Mouse (Mus musculus): ENCODE measurements around the gene Ing1.
A peak's percentile ranks its signal among the peaks of the same experiment; 100 is the strongest.

The Ing1 gene

DNA sequence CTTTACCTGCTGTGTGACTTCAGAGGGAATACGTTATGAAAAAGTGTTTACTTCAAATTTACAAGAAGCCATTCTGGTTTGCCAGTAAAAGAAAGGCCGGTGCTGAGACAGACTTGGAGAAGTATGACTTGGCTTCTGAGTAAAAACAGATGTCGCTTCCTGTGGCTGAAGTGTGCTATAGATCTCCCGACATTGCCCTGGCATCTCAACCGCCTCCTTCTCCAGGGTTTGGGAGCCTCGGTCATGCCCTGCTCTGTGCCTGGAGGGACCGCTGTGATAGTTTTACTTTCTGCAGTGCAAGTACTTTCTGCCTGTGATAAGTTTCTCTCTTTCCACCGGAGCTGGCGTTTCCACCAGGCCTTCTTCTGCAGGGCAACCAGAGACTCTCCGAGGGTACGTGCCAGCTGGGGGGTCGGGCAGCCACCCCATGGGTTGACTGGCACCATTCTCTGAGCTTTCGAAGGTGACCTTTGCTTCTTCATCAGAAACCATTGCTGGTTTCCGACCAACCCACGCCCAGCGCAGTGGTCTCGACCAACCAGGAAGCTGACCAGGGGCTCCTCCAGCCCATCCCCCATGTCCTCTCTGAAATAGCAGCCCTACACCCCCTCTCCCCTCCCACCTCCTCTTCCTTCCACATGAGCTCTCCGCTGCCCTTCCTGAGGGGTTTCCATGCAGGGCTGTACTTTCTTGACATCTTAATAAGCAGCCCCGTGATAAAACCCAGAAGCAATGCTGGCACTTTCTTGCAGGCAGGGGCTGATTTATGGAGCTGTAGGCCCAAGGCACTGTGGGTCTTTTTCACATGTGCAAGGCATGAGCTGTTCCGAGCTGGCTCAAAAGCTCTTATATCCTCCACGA is 30.4 kb downstream of the Ing1 start:
- peak in 1 of 2 experiments; percentile 61 for DNase-seq (ENCODE audit: low spot score in 2 of 2)

DNA sequence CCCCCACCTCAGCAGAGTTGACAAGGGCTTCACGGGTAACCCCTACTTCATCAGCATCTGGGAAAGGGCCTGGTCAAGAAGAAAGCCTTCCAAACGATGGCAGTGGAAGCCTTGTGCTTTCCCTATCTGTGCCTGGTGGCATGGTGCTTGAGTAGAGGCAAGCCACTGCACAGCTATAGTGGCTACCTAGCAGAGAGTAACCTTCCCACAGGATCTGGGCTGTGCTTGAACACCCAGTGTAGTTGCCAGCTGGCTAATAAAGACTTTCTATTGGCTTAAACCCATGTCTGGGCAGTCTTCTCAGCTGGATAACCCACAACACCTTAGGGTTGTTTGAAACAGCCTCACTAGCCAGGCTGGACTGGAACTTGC is 31.0 kb downstream of the Ing1 start:
- no peak for DNase-seq (ENCODE audit: low spot score in 2 of 2)

DNA sequence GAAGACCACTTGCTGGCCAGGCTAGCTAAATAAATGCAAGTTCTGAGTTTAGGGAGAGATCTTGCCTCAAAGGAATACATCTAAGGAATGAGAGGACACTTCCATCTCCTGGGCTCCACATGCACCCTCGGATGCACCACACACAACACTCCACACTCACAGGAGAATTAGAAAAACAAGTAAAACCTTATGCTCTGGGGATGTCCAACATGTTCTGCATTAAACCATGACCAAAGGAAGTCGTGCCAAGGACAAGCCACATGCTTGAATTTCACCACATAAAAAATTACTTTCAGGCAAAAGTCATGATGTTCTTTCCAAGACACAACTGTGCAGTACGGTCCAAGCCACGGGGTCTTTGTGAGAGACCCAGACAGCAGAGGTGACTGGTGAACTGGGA is 36.5 kb downstream of the Ing1 start:
- no peak for DNase-seq (ENCODE audit: low spot score in 2 of 2)

DNA sequence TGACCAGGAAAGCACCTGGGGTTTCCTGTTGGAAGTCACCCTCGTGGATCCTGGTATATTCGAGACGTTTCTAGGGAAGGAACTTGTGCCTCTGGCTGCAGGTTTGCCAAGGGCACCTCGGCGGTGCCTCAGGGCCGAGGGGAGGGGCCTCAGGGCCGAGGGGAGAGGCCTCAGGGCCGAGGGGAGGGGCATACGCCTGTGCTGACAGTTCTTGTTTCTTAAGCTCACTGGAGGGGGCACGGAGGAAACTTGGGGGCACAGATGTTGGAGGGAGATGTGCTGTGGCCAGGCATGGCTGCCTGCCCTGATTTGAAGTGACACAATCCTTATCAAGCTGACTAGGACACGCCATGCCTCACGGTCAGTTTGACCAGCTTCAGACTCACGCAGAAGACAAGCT is 36.9 kb downstream of the Ing1 start:
- no peak for DNase-seq (ENCODE audit: low spot score in 2 of 2)

DNA sequence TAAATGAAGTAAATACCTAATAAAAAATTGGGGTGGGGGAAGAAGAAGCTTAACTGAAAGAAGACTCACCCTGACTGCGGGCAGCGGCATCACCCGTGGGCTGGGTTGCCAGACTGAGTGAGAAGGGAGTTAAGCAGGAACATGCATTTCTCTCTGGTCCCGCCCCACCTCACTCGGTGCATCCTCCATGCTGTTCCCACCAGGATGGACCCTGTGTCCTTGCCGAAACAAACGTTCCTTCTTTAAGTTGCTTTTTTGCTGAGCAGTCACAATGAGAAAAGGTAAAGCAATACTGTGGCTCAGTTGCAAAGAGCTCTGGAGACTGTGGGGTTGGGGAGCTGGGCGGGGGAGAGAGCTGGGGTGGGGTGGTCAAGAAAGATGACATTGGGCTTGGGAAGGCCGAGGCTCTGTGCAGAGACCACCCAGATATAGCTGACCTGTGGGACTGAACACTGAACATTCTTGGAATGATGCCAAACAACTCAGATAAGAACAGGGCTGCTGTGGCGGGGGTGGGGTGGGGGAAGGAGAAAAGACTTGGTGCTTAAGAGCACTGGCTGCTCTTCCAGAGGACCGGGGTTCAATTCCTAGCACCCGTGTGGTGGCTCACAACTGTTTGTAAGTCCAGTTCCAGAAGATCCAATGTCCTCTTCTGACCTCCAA is 38.0 kb downstream of the Ing1 start:
- DNase-seq (ENCODE audit: low spot score in 2 of 2): no peak

DNA sequence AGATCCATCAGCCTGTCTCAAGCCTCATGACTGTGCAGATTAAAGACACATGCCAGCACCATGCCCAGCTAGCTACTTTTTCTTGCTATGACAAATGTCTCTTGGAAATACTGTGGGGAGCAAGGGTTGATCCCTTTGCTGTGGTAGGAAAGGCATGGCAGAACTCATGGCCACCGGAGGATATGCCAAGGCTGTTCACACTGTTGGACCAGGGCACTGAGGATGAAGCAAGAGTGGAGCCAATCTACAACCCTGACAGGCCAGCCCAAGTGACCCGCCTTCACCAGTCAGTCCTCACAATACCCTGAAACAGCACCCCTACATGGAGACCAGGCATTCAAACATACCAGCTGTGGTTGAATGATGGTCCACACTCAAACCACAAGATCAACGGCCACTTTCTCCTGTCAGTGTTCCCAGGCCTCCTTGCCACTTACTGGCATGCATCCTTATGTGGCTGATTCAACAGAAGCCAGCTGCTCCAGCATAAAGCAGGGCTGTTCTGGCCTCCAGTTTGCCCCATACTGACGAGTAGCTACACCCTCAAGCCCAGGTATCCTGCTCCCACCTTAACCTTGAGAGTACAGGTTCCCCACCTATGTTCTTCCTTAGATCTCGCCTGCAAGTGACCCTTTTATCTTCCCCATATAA is 45.1 kb downstream of the Ing1 start:
- no peak for DNase-seq (ENCODE audit: low spot score in 2 of 2)

DNA sequence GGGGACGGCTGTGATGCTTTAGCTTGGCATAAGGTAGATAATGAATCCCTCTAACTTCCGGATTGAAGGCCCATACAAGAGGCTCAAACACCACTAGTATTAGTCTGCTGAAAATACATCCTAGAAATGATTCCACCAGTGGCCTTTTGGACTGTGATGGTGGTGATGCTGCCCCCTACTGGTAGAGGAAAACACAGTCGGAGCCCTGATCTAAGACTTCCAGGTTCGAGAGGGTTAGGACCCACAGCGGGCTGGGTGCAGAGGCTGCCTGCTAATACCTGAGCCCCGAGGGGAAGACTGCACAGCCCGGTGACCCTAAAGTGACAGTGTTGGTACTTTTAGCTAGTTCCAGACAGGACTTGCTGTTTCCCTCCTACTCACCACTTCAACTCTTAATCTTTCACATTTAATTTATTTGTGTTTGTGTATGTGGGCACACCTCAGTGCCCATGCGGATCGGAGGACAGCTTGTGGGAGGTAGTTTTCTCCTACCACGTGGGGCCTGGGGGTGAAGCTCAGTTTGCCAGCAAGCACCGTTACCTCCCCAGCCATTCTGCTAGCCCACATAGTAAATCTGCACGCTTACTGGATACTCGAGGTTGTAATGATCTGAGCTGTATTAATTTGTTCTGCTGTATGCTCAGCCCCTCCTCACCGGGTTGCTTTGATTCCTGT is 46.8 kb downstream of the Ing1 start:
- DNase-seq (ENCODE audit: low spot score in 2 of 2): peak; percentile 39 to 76

DNA sequence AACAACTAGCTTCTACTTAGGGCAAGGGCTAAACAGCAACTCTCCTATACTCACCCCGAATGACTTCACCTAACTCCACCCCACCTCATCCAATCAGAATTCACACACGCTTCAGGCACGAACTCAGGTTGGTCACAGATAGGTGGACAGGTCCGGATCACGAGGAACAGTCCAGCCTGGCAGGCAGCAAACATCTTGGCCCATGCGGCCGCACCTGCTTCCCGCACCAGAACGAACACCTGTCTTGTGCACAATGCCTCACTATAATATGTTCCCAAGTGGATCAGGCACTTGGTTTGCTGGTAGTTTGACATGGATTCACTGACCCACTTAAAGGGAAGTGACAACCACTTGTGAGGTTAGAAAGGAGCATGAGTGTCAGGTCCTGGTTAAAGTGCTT is 53.5 kb downstream of the Ing1 start:
- DNase-seq (ENCODE audit: low spot score in 2 of 2): no peak
